Mouse (Mus musculus): ENCODE measurements around the gene Myl6. TPM values are rescaled to one million over a fixed set of nuclear protein-coding genes. Genes with fewer than 3 reads are reported as not detected.

The Myl6 gene
- total and polyA plus RNA-seq, 2 experiments from 2014 or later, result 694 to 844 TPM

DNA sequence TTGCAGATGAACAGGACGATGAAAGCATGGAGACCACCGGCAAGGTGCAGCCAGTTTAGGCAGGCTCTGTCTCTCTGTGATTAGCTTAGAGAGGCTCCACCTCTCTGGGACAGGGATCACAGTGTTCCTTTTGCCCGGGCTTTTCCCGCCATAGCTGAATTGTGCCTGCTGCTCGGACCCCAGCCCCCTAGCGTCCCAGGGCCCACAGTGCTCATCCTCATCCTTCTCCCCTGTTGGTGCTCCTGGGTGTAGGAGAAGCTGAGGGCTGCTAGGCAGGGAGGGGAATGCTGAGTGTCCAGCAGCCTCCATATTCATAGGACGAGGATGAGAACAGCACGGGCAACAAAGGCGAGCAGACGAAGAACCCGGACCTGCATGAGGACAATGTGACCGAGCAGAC is 19.6 kb downstream of the Myl6 start:
- no peaks in the 10 kb centered on the region for H3K4me1 ChIP-seq (ENCODE audit: insufficient read depth)
- H3K4me3 ChIP-seq (ENCODE audit: low read depth, low read length), result no peak overlapping the region
- peaks cover 83% of the 10 kb centered on the region for H3K36me3 ChIP-seq (ENCODE audit: insufficient read depth)
- H3K9ac ChIP-seq, result no peak overlapping the region
- no peak overlapping the region for H3K4me2 ChIP-seq (ENCODE audit: low read depth)
- TF ChIP-seq CTCF (IDR thresholded peaks at IDR 0.05; ENCODE audit: low read depth), result no peak
- ATAC-seq (no peak), DNase-seq (no peak)
- 85% methylated on average over 12 of the region's 12 CpGs for WGBS
- no peaks in the 10 kb centered on the region for H3K27me3 ChIP-seq (ENCODE audit: insufficient read depth, low read length)
- no peak overlapping the region for H3K27ac ChIP-seq (ENCODE audit: low read depth, low read length)
- no peaks in the 10 kb centered on the region for H3K9me3 ChIP-seq (ENCODE audit: low read length)

DNA sequence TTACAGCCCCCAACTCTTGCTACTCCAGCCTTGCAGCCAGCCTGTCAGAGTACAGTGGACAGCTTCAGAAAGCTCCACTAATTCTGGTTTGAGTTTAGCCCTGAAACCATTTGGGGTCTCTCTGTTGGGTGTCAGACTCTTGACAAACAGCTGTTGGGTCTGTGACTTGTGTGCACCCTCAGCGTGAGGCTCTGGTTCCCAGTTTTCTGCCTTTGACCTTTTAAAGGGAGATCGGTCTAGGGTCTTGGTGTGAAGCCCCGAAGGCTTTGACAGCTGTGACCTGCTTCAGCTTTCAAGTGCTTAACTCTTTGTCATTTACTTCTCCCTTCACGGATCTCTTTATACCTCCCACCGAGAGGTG is 33.7 kb downstream of the Myl6 start:
- peak overlapping the region; percentile 90 for H3K9ac ChIP-seq

DNA sequence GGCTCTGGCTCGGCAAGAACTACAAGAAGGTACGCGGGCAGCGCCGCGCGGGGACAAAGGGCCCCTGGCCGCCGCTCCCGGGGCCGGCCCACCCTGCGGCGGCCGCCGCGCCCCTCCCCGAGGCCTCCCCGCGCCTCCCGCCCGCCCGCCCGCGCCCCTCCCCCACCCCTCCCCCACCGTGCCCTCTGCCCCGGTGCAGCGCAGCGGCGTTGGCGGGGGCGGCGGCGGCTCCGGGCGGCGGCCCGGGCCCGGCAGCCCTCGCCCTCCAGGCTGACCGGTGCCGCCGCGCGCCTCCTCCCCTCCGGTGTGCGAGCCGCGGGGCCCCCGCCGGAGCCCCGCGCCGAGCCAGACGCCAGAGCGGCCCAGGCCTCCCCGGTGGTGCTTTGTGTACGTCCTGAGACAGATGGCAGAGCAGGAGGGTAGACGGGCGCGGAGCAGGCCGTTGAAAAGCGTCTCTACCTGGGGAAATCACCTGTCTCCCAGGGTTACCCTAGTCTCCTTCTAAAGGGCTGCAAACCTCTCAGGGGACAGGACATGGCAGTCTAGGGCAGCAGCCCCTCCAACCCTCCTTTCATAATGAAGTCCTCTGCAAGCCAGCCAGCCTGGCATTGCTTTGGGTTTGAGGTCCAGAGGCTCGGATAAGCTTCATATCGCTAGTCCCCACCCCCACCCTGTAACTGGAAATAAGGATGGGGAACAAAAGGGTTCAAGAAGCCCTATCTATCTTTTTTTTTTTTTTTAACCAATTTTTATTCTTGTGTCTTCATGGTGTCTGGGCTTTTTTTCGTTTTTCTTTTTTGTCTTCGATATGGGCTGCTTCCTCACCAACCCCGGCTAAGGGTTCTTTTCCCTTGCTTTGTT is 34.3 kb downstream of the Myl6 start:
- peak; percentile 61 for DNase-seq
- no peaks in the 10 kb centered on the region for H3K9me3 ChIP-seq (ENCODE audit: low read length)
- H3K36me3 ChIP-seq (ENCODE audit: insufficient read depth), result peaks cover 24% of the 10 kb centered on the region
- peaks cover 10% of the 10 kb centered on the region; the same call in 1 of the 2 replicates for H3K4me1 ChIP-seq (ENCODE audit: insufficient read depth)
- H3K27me3 ChIP-seq (ENCODE audit: insufficient read depth, low read length), result no peaks in the 10 kb centered on the region
- no peak for TF ChIP-seq CTCF (IDR thresholded peaks at IDR 0.05; ENCODE audit: low read depth)
- peak overlapping the region; percentile 57 for H3K4me2 ChIP-seq (ENCODE audit: low read depth)
- peak; percentile 53 for ATAC-seq
- under 1% methylated on average over 38 of the region's 67 CpGs for WGBS
- H3K4me3 ChIP-seq (ENCODE audit: low read depth, low read length), result peak overlapping the region; percentile 86
- peak overlapping the region; percentile 90 for H3K9ac ChIP-seq
- peak overlapping the region; percentile 95 for H3K27ac ChIP-seq (ENCODE audit: low read depth, low read length)

More for the DNA sequence above, 33.7 kb downstream of the Myl6 start:
- Histone ChIP-seq H3K4me1 (ENCODE audit: insufficient read depth) (peaks cover 10% of the 10 kb centered on the region; the same call in 1 of the 2 replicates), H3K27ac (ENCODE audit: low read depth, low read length) (peak overlapping the region; percentile 95; the same call in 1 of the 2 replicates), H3K9me3 (ENCODE audit: low read length) (no peaks in the 10 kb centered on the region), H3K36me3 (ENCODE audit: insufficient read depth) (peaks cover 29% of the 10 kb centered on the region), H3K4me2 (ENCODE audit: low read depth) (peak overlapping the region; percentile 57), H3K4me3 (ENCODE audit: low read depth, low read length) (peak overlapping the region; percentile 86), H3K27me3 (ENCODE audit: insufficient read depth, low read length) (no peaks in the 10 kb centered on the region)
- DNase-seq (no peak), ATAC-seq (no peak)
- WGBS, result 2% methylated on average over 5 of the region's 5 CpGs
- TF ChIP-seq CTCF (IDR thresholded peaks at IDR 0.05; ENCODE audit: low read depth), result no peak

DNA sequence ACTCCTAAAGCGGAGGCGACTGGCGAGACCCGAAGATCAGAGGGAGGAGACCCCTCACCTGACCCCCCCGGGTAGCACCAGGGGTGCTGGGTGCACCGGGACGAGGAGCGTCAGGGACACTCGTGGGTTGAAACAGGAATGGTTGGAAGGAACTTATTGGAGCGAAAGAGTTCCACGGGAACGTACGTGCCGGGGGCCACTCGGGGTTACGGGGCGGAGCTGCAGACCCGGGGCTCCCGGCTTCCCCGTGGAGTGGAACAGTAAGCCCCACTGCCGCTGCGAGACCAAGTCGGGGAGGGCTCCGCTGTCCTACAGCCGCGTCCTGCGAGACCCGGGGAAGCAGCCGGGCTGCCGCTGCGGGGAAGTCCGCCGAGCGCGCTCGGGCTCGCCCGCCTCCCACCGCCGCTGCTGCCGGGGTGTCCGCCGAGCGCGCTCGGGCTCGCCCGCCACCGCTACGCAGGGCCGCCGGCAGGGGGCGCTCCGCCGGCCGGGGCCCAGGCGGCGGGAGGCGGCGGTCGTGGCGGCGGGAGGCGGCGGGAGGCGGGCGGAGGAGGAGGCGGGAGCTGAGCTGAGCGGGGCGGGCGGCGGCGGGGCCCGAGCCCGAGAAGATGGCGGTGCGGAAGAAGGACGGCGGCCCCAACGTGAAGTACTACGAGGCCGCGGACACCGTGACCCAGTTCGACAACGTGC is 35.1 kb downstream of the Myl6 start, which contains the start of gene Smarcc2:
TSS of gene Smarcc2 (plus strand) at position 530 of the 690 bp plus-strand sequence.
- Histone ChIP-seq H3K4me3 (ENCODE audit: low read depth, low read length) (peak within 1 kb of the TSS; percentile 86), H3K27ac (ENCODE audit: low read depth, low read length) (peak within 1 kb of the TSS; percentile 95), H3K36me3 (ENCODE audit: insufficient read depth) (peaks cover 16% of the 10 kb centered on the region), H3K4me1 (ENCODE audit: insufficient read depth) (peaks cover 10% of the 10 kb centered on the region; the same call in 1 of the 2 replicates), H3K27me3 (ENCODE audit: insufficient read depth, low read length) (no peaks in the 10 kb centered on the region), H3K4me2 (ENCODE audit: low read depth) (peak within 1 kb of the TSS; percentile 57), H3K9me3 (ENCODE audit: low read length) (no peaks in the 10 kb centered on the region), H3K9ac (peak within 1 kb of the TSS; percentile 90)
- WGBS, result 1% methylated on average over 62 of the region's 86 CpGs
- peak; percentile 89 for DNase-seq
- TF ChIP-seq CTCF (IDR thresholded peaks at IDR 0.05; ENCODE audit: low read depth), result peak; percentile 31; the same call in 1 of the 2 replicates
- peak; percentile 84 for ATAC-seq

DNA sequence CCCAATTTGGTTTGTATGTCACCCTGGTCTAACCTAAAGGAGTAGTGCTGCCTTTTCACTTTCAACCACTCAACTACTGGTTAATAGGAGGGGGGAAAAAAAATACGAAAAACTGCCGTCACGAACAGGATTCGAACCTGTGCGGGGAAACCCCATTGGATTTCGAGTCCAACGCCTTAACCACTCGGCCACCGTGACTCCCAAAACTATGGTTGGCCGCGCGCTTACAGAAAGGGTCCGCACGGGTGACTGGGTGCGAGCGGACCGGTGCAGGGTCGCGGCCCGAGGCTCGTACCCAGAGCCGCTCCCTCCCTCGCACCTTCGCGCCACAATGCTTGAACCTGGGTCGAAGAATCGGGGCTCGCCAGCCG is 35.6 kb downstream of the Myl6 start:
- H3K4me3 ChIP-seq (ENCODE audit: low read depth, low read length), result peak overlapping the region; percentile 86
- H3K4me1 ChIP-seq (ENCODE audit: insufficient read depth), result peaks cover 10% of the 10 kb centered on the region; the same call in 1 of the 2 replicates
- DNase-seq (peak; percentile 94), ATAC-seq (peak; percentile 64)
- no peak for TF ChIP-seq CTCF (IDR thresholded peaks at IDR 0.05; ENCODE audit: low read depth)
- H3K9me3 ChIP-seq (ENCODE audit: low read length), result no peaks in the 10 kb centered on the region
- H3K9ac ChIP-seq, result peak overlapping the region; percentile 90
- peak overlapping the region; percentile 95 for H3K27ac ChIP-seq (ENCODE audit: low read depth, low read length)
- H3K27me3 ChIP-seq (ENCODE audit: insufficient read depth, low read length), result no peaks in the 10 kb centered on the region
- H3K4me2 ChIP-seq (ENCODE audit: low read depth), result peak overlapping the region; percentile 57
- 0% methylated on average over 29 of the region's 29 CpGs for WGBS
- peaks cover 11% of the 10 kb centered on the region; the same call in 1 of the 2 replicates for H3K36me3 ChIP-seq (ENCODE audit: insufficient read depth)

DNA sequence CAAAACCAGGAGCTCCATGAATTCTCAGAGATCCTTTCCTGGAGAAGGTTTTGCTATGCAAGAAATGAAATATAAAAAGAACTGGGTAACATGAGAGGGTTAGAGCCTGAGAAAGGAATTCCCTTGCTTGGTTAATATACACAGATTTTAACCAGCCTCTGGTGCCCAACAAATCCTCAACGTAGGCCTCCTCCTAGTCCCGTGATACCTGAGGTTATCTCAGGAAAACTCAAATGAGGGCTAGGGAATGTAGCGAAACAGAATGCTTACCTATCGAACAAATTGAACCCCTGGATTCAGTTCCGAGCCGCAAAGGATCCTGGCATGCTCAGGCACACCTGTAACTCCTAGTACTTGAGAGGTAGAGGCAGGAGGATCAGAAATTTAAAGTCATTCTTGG is 36.3 kb downstream of the Myl6 start:
- Histone ChIP-seq H3K9me3 (ENCODE audit: low read length) (no peaks in the 10 kb centered on the region), H3K4me2 (ENCODE audit: low read depth) (peak overlapping the region; percentile 57; the same call in 1 of the 2 replicates), H3K27ac (ENCODE audit: low read depth, low read length) (no peak overlapping the region), H3K27me3 (ENCODE audit: insufficient read depth, low read length) (no peaks in the 10 kb centered on the region), H3K4me1 (ENCODE audit: insufficient read depth) (peaks cover 10% of the 10 kb centered on the region; the same call in 1 of the 2 replicates), H3K4me3 (ENCODE audit: low read depth, low read length) (no peak overlapping the region), H3K36me3 (ENCODE audit: insufficient read depth) (0 out of 2 replicates have a peak, but pooled peaks cover 4% of the 10 kb centered on the region), H3K9ac (no peak overlapping the region)
- no peak for DNase-seq
- ATAC-seq, result no peak
- TF ChIP-seq CTCF (IDR thresholded peaks at IDR 0.05; ENCODE audit: low read depth), result no peak
- 82% methylated on average over 6 of the region's 6 CpGs for WGBS

Measured in forebrain, postnatal 0 days (tissue).